Mouse (Mus musculus) gastrocnemius, postnatal 25 days (tissue): ENCODE data around the gene Atxn2. TPM values are rescaled to one million over a fixed set of nuclear protein-coding genes. Genes with fewer than 3 reads are reported as not detected.
A peak's percentile ranks its signal among the peaks of the same experiment; 100 is the strongest.
"Not testable (repeated sequence)": the region's sequence is repeated elsewhere in the genome, so short reads cannot be mapped to it uniquely, and the experiment has no call there.

Experiments
- DNase-seq: peaks from one replicate; pipeline ENCODE4 v3.0.0; 2022
- total RNA-seq, 2 experiments: library from RNA; stranded (reverse); gene quantifications; 1 replicate in 1 of 2; 2 replicates in 1 of 2; pipeline ENCODE4 v1.2.3; 2021

Gene Atxn2
- total RNA-seq, 2 experiments from 2014 or later = 94.1 to 97.6 TPM

- peak; percentile 82 for DNase-seq
Measured at GRCm38 (mm10) chr5:121835949-121836691, 125.0 kb downstream of the Atxn2 start.

- DNase-seq = peak; percentile 93
Measured at GRCm38 (mm10) chr5:121836692-121837415, 125.7 kb downstream of the Atxn2 start.

GRCm38 (mm10) chr5:121837441-121838340, 126.6 kb downstream of the Atxn2 start, which contains the start of gene Sh2b3:
TSS of gene Sh2b3 (minus strand) at chr5:121837646.
- DNase-seq = peak; percentile 74

- DNase-seq = peak; percentile 66
Measured at GRCm38 (mm10) chr5:121838341-121839127, 127.4 kb downstream of the Atxn2 start.

- DNase-seq = no peak
Measured at GRCm38 (mm10) chr5:121839128-121839473, 128.0 kb downstream of the Atxn2 start.

GRCm38 (mm10) chr5:121841516-121841915, 130.4 kb downstream of the Atxn2 start:
- DNase-seq = no peak

GRCm38 (mm10) chr5:121841973-121842372, 130.8 kb downstream of the Atxn2 start:
- no peak for DNase-seq

- DNase-seq = peak; percentile 76
Measured at GRCm38 (mm10) chr5:121842665-121843118, 131.6 kb downstream of the Atxn2 start.

- no peak for DNase-seq
Measured at GRCm38 (mm10) chr5:121843138-121843905, 132.2 kb downstream of the Atxn2 start.

- DNase-seq = no peak
Measured at GRCm38 (mm10) chr5:121845361-121845760, 134.2 kb downstream of the Atxn2 start.

- no peak for DNase-seq
Measured at GRCm38 (mm10) chr5:121846322-121846721, 135.2 kb downstream of the Atxn2 start.

GRCm38 (mm10) chr5:121847269-121847668, 136.1 kb downstream of the Atxn2 start:
- DNase-seq = not testable (repeated sequence)

- DNase-seq = no peak
Measured at GRCm38 (mm10) chr5:121848035-121848519, 136.9 kb downstream of the Atxn2 start.

GRCm38 (mm10) chr5:121848743-121849142, 137.6 kb downstream of the Atxn2 start, which contains the start of gene Pheta1:
TSS of gene Pheta1 (plus strand) at chr5:121848984.
- peak; percentile 92 for DNase-seq

- DNase-seq = no peak
Measured at GRCm38 (mm10) chr5:121849478-121850349, 138.6 kb downstream of the Atxn2 start.

- DNase-seq = no peak
Measured at GRCm38 (mm10) chr5:121853368-121854051, 142.4 kb downstream of the Atxn2 start.

GRCm38 (mm10) chr5:121854768-121855167, 143.6 kb downstream of the Atxn2 start:
- DNase-seq = no peak

- DNase-seq = no peak
Measured at GRCm38 (mm10) chr5:121856740-121857139, 145.6 kb downstream of the Atxn2 start.

GRCm38 (mm10) chr5:121858427-121858826, 147.3 kb downstream of the Atxn2 start:
- no peak for DNase-seq
